In the genomic region with DNA sequence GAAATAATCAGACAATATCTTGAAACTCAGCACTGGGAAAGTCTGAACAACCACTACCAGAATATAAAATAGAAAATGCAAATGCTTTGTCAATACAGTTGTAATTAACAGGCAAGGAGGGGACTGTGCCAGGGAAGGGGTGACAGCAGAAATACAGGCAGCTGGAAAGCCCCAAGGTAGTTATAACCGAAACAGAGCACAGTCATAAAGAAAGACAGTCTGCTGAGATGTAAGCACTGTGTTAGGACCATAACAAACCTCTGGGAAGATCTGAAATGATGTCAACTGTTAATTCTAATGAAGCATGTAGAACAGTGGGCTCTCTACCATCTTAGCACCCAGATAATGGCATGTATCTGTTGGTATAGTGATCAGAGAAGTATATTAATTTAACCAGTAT, we compare ENCODE assay signal across 24 mouse cellular contexts.
DNase-seq lines count a peak whose midpoint lies in the region; ATAC-seq lines count a peak whose summit lies in the region.
"Had no signal": no experiment of that assay in that cellular context is flagged by ENCODE, and none has a peak within 500 bp of the region (broad histone marks: within the 10 kb centered on the region; RNA-seq: fewer than 3 reads in every experiment).

No protein-coding gene starts in this region.

- DNase-seq in neural tube, embryonic 10.5 days (ENCODE audit: extremely low spot score, low spot score), result no peak
- DNase-seq: adrenal gland, adult 8-10 months; adrenal gland, postnatal 14 days; adrenal gland, postnatal 36 days; B cell, adult 2 months; cerebellum, adult 11-12 months; cerebellum, adult 2 months; cerebellum, adult 9-10 months; cerebellum, postnatal 10 days; cerebellum, postnatal 25 days; forebrain, postnatal 0 days had no signal

- H3K4me2 ChIP-seq in forebrain, embryonic 13.5 days, result no peak overlapping the region
- H3K4me2 ChIP-seq in forebrain, embryonic 16.5 days (ENCODE audit: low read length), result no peak overlapping the region
- H3K4me2 ChIP-seq in midbrain, embryonic 13.5 days (replicated peaks), result no peak overlapping the region
- no peak overlapping the region for H3K4me2 ChIP-seq in midbrain, embryonic 16.5 days (ENCODE audit: low read length)
- H3K4me2 ChIP-seq in neural tube, embryonic 13.5 days, result no peak overlapping the region
- H3K4me2 ChIP-seq: embryonic facial prominence, embryonic 12.5 days had no signal

- no peaks in the 10 kb centered on the region for H3K36me3 ChIP-seq in forebrain, embryonic 13.5 days (ENCODE audit: poor library complexity, severe bottlenecking)
- no peaks in the 10 kb centered on the region for H3K36me3 ChIP-seq in forebrain, embryonic 16.5 days (ENCODE audit: control insufficient read depth, insufficient read depth)
- H3K36me3 ChIP-seq in midbrain, embryonic 13.5 days, result no peaks in the 10 kb centered on the region
- H3K36me3 ChIP-seq in midbrain, embryonic 16.5 days (ENCODE audit: control insufficient read depth, insufficient read depth, low read length), result no peaks in the 10 kb centered on the region
- no peaks in the 10 kb centered on the region for H3K36me3 ChIP-seq in neural tube, embryonic 13.5 days
- H3K36me3 ChIP-seq: embryonic facial prominence, embryonic 10.5 days; embryonic facial prominence, embryonic 12.5 days; G1E had no signal

- no peak overlapping the region for H3K27ac ChIP-seq in forebrain, embryonic 13.5 days
- no peak overlapping the region for H3K27ac ChIP-seq in forebrain, embryonic 16.5 days (ENCODE audit: low read length)
- H3K27ac ChIP-seq in midbrain, embryonic 13.5 days, result no peak overlapping the region
- no peak overlapping the region for H3K27ac ChIP-seq in midbrain, embryonic 16.5 days (ENCODE audit: low read length)
- H3K27ac ChIP-seq in neural tube, embryonic 13.5 days (replicated peaks), result no peak overlapping the region
- H3K27ac ChIP-seq: embryonic facial prominence, embryonic 10.5 days; embryonic facial prominence, embryonic 12.5 days had no signal

- H3K9ac ChIP-seq in forebrain, embryonic 13.5 days, result no peak overlapping the region
- no peak overlapping the region for H3K9ac ChIP-seq in forebrain, embryonic 16.5 days (replicated peaks; ENCODE audit: low read depth, low read length)
- H3K9ac ChIP-seq in midbrain, embryonic 13.5 days (replicated peaks), result no peak overlapping the region
- no peak overlapping the region for H3K9ac ChIP-seq in midbrain, embryonic 16.5 days (ENCODE audit: low read depth, low read length)
- no peak overlapping the region for H3K9ac ChIP-seq in neural tube, embryonic 13.5 days
- H3K9ac ChIP-seq: embryonic facial prominence, embryonic 12.5 days; forebrain, postnatal 0 days had no signal

- whole genome bisulfite sequencing in forebrain, embryonic 13.5 days, result 81% methylated on average over 1 of the region's 1 CpGs
- 44% methylated on average over 1 of the region's 1 CpGs for WGBS in forebrain, embryonic 16.5 days
- 70% methylated on average over 1 of the region's 1 CpGs for WGBS in midbrain, embryonic 13.5 days
- WGBS in midbrain, embryonic 16.5 days, result 71% methylated on average over 1 of the region's 1 CpGs
- WGBS in neural tube, embryonic 13.5 days, result 38% methylated on average over 1 of the region's 1 CpGs

- no peaks in the 10 kb centered on the region for H3K9me3 ChIP-seq in forebrain, embryonic 13.5 days (replicated peaks)
- no peaks in the 10 kb centered on the region for H3K9me3 ChIP-seq in forebrain, embryonic 16.5 days (ENCODE audit: control insufficient read depth, low read length)
- no peaks in the 10 kb centered on the region for H3K9me3 ChIP-seq in midbrain, embryonic 13.5 days
- H3K9me3 ChIP-seq in midbrain, embryonic 16.5 days (replicated peaks; ENCODE audit: control insufficient read depth, low read length, poor library complexity, severe bottlenecking), result no peaks in the 10 kb centered on the region
- H3K9me3 ChIP-seq in neural tube, embryonic 13.5 days, result no peaks in the 10 kb centered on the region
- H3K9me3 ChIP-seq: embryonic facial prominence, embryonic 10.5 days; embryonic facial prominence, embryonic 12.5 days; G1E had no signal

- no peaks in the 10 kb centered on the region for H3K27me3 ChIP-seq in forebrain, embryonic 13.5 days
- H3K27me3 ChIP-seq in forebrain, embryonic 16.5 days (replicated peaks; ENCODE audit: control insufficient read depth, insufficient read depth, low read length), result no peaks in the 10 kb centered on the region
- no peaks in the 10 kb centered on the region for H3K27me3 ChIP-seq in midbrain, embryonic 13.5 days
- H3K27me3 ChIP-seq in midbrain, embryonic 16.5 days (ENCODE audit: control insufficient read depth, insufficient read depth, low read depth, low read length), result no peaks in the 10 kb centered on the region
- H3K27me3 ChIP-seq in neural tube, embryonic 13.5 days, result no peaks in the 10 kb centered on the region
- H3K27me3 ChIP-seq: CH12.LX; embryonic facial prominence, embryonic 12.5 days had no signal

- H3K4me1 ChIP-seq in forebrain, embryonic 13.5 days, result no peaks in the 10 kb centered on the region
- H3K4me1 ChIP-seq in forebrain, embryonic 16.5 days (replicated peaks; ENCODE audit: control insufficient read depth, insufficient read depth, low read length), result no peaks in the 10 kb centered on the region
- no peaks in the 10 kb centered on the region for H3K4me1 ChIP-seq in midbrain, embryonic 13.5 days (replicated peaks)
- H3K4me1 ChIP-seq in midbrain, embryonic 16.5 days (ENCODE audit: control insufficient read depth, insufficient read depth, low read length), result no peaks in the 10 kb centered on the region
- H3K4me1 ChIP-seq in neural tube, embryonic 13.5 days (replicated peaks), result 0 out of 2 replicates have a peak, but pooled peaks cover 4% of the 10 kb centered on the region
- H3K4me1 ChIP-seq: embryonic facial prominence, embryonic 10.5 days; embryonic facial prominence, embryonic 12.5 days had no signal

- 0 out of 2 replicates have a peak, but pooled peaks have one; percentile 13 for ATAC-seq in forebrain, embryonic 13.5 days
- ATAC-seq in forebrain, embryonic 16.5 days, result no peak
- ATAC-seq in midbrain, embryonic 13.5 days, result 0 out of 2 replicates have a peak, but pooled peaks have one; percentile 14
- ATAC-seq in midbrain, embryonic 16.5 days, result no peak
- ATAC-seq in neural tube, embryonic 13.5 days (ENCODE audit: low read depth), result peak; percentile 85; the same call in 1 of the 2 replicates
- ATAC-seq: activated CD4-positive, CD25-positive, alpha-beta regulatory T cell, adult 4 months; CD4-positive, CD25-positive, alpha-beta regulatory T cell, adult 4 months; forebrain, embryonic 14.5 days; forebrain, postnatal 0 days; Patski had no signal

- H3K4me3 ChIP-seq in forebrain, embryonic 13.5 days, result no peak overlapping the region
- no peak overlapping the region for H3K4me3 ChIP-seq in forebrain, embryonic 16.5 days (replicated peaks; ENCODE audit: low read length)
- no peak overlapping the region for H3K4me3 ChIP-seq in midbrain, embryonic 13.5 days (replicated peaks)
- H3K4me3 ChIP-seq in midbrain, embryonic 16.5 days (ENCODE audit: low read depth, low read length), result no peak overlapping the region
- no peak overlapping the region for H3K4me3 ChIP-seq in neural tube, embryonic 13.5 days
- H3K4me3 ChIP-seq: embryonic facial prominence, embryonic 10.5 days; embryonic facial prominence, embryonic 12.5 days had no signal

Comparison
In these comparisons a context has a peak if more than half of its experiments do, and no peak if none do; other contexts are left out.
1. ATAC-seq: peak in forebrain, embryonic 13.5 days (single experiment), midbrain, embryonic 13.5 days (single experiment) and neural tube, embryonic 13.5 days (single experiment); none in forebrain, embryonic 16.5 days (single experiment) and midbrain, embryonic 16.5 days (single experiment).